Mouse (Mus musculus): ENCODE results near the gene Osbpl6.

The Osbpl6 gene

DNA sequence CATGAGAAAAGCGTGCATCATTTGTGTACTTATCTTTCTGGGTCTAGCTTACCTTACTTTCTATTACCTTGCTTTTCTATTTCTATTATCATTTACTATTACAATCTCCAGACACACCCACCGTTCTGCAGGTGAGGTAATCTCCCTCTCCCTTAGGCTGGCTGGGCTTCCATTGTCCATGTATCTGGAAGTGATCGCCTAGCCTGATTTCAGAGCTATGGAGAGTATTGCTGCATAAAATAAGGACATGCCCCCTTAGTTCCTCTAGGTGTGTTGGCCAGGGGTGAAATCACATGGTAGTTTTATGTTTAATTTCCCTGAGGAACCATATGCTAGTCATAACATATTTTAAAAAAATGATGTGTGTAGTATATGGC is 11.8 kb downstream of the Osbpl6 start:
- in situ Hi-C loops (cut with MboI) = no loop called here

DNA sequence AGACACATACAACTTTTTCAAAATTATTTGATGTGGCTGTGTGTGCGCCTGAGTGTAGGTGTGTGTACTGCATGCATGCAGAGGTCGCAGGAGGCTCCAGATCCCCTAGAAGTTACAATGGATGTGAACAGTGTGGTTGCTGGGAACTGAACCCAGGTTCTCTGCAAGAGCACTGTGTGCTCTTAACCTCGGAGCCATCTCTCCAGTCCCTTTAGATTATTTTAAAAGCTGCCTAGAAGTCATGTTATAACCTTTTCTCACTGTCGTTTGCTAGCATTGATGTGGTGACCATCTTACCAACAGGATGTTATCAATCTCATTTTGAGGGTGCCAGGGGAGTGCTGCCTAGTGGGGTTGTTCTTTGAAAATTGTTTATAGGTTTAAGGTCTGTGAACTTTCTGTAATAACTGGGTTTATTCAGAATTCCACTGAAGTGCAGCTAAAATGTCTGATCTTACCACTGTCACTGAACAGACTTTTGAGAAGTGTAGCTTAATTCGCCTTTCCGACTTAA is 15.2 kb downstream of the Osbpl6 start:
- in situ Hi-C loops (cut with MboI) = no loop called here

DNA sequence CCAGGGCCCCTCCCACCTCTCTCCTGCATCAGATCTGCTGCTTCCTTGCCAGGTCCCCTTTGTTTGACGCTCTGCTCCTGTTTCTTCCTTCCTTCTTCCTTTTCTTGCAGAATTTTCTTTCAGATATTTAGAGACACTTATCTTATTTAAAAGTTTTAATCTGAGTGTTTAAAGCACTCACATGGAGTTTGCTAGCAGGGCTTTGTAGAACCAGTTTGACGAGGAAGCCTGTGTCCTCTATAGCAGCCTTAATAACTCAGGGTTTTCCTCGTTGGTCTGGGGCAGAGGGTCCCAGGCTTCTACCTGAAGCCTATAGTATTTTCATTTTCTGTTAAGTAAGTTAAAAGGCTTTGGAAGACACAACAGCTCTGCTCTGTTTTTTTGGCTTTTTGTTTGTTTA is 20.5 kb downstream of the Osbpl6 start:
- in situ Hi-C loops (cut with MboI) = no loop called here

DNA sequence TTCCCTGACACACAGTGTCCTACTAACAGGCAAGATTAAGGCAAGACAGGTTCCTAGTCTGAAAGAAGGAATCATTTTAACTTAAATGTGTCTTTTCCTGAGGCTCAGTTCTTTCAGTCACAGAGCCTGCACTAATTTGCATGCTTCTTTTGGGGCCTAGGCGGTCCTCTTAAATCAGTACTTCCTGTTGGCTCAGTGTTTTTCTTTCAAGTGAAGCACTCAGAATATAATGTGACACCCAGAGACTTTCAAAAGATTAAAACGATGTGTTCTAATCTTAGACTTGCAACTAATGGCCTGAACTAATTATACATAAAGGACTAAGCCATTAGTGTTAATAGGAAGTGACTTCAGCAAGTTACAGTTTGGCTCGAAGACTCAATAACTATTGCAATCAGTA is 23.0 kb downstream of the Osbpl6 start:
- in situ Hi-C loops (cut with MboI) = no loop called here

DNA sequence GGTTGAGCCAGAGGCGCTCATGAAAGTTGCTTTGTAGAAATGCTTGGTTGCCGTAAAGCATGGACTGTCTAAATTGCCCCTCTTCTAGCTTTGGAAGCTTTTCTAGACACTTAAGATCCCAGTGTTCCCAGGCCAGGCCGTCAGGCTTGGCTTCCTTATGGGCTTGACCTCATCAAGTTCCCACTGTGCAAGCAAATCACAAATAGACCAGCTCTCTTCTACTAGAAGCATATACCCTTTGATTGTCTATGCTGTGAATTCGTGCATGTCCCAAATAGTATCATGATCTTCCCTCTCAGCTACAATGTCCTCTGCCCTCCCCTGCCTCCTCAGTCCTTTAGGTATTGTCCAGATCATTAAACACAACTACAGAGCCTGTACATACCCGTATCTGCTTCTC is 23.5 kb downstream of the Osbpl6 start:
- in situ Hi-C loops (cut with MboI) = no loop called here

DNA sequence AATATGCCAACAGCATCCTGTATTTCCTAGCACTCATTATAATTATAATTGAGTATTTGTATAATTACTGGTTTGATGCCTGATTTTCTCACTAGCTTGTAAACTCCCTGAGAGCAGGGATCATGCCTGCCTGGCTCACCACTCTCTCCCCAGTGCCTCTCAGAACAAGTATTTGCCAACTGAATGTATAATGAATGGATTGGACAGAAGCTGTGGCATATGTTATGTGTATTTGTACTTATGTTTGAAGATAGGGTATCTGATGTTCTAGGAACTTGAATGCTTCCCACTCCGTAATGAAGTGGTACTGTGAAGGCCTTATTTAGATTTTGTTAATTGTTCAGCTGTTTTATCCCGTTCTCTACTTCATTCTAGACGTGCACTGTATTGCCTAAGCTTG is 24.2 kb downstream of the Osbpl6 start:
- in situ Hi-C loops (cut with MboI) = no loop called here

DNA sequence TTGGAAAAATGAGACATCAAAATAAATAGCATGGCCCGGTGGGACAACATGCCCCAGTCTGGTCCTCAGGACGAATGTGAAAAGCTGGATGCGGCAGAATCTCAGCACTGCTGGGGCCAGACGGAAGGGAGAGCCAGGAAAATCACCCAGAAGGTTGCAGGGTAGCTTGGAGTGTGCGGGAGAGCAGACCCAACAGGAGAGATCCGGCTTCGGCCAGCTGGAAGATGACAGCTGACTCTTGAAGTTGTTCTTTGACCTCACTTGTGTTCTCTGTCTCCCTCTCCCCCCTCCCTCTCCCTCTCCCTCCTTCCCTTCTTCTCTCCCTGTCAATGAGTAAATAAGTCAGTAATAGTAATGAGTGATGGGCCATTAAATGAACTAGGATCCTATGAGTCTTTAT is 27.9 kb downstream of the Osbpl6 start:
- in situ Hi-C loops (cut with MboI) = no loop called here

DNA sequence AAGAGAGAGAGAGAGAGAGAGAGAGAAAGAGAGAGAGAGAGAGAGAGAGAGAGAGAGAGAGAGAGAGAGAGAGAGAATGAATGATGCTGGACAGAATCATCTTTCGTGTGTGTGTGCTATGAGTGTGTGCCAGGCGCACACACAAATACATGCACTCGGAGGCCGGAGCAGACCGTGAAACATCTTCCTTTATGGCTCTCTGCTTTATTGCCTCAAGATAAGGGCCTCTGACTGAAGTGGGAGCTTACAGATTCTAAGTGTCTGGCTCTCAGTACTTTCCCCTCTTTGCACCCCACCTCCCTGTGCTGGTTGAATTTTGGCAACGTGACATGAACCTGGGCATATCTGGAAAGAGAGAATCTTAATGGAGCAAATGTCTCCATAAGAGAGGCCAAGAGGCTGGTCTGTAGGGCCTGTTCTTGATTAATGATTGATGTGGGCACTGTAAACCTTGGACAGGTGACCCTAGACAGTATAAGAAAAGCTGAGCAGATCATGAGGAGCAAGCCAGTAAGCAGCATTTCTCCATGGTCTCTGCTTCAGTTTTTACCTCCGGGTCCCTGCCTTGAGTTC is 29.4 kb downstream of the Osbpl6 start:
- in situ Hi-C loops (cut with MboI) = no loop called here

DNA sequence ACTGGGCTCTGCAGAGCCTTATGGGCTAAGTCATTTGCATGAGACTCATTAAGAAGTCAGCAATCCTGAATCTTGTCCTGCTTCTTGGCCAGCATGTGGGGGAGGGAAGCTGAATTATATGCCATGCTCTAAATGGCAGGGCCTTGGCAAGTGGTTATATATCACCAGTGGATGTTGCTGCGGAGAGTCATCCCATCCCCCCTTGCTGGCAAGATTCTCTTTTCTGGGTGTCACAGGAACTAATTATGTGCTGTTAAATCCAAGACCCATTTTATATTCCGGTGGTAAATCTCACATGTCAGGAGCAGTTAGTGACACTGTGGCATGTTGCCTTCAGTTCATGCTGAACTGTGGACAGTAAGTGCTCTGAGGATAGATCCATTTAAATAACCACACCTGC is 31.1 kb downstream of the Osbpl6 start:
- in situ Hi-C loops (cut with MboI) = no loop called here

DNA sequence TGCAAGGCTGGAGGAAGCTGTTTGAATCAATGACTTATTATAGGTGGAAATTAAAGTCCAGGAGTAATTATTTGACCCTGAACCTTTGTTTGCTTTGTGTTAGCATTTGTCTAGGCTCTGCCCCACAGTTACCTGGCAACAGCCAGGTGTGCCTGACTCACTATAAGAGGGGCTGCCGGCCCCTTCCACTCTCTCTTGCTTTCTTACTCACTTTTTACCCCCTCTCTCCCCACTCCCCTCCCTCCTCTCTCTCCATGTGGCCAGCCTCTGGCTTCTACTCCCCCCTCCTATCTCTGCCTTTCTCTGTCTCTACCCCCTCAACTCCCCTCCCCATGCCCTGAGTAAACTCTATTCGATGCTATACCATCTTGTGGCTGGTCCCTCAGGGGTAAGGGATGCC is 33.2 kb downstream of the Osbpl6 start:
- in situ Hi-C loops (cut with MboI) = no loop called here

DNA sequence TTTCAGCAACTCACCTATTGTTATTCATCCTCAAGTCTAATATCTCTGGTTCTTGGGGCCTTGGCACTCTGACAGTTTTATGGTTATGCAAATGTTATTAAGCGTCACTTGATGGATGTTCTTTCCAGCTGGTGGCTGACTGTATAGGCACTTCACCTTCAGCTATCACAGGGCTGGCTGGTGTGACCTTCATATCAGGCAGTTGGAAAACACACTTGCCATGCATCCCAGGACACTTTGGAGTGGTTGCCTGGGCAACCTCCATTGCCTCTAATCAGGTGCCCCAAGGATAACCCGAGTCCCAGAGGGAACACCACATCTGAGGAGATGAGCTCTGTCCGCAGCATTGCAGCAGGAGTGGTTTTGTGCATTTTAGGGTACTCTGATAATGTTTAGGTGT is 35.8 kb downstream of the Osbpl6 start:
- in situ Hi-C loops (cut with MboI) = no loop called here

DNA sequence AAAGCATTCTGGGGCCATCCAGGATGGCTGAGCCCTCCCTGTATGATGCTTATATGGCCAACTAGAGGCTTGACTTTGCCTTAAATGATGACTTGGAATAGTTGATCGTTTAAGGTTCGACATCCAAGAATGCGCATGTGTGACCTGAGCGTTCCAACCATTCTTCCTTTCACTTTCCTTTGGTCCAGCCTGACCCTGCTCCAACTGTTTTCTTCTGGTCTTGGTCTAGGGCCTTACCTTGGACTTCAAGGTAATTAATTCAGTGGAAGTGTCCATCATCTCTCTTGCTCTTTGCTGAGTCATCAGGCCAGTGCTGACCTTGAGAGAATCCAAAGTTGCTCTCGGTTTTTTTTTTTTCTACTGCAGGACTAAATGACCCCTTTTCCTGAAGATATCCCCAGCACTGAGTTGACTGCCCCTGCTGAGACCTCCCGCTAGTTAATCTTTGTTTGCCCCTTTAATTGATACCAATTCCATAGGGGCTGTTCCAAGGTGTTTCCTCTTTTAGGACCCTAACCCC is 43.6 kb downstream of the Osbpl6 start:
- in situ Hi-C loops (cut with MboI) = no loop called here

DNA sequence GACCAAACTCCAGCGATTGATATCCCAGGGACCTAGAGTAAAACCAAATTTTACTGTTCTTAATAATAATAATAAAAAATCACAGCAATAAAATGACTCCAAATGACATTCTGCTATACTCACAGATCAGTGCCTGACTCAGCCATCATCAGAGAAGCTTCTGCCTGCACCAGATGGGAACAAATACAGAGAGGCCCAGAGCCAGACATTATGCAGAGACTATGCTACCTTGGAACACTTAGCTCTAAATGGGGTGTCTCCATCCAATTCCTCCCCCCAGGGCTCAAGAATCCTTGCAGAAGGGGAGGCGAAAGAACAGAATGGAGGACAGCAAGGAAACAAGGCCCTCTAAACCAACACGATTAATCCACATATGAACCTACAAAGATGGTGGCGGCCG is 60.4 kb downstream of the Osbpl6 start:
- in situ Hi-C loops (cut with MboI) = no loop called here

DNA sequence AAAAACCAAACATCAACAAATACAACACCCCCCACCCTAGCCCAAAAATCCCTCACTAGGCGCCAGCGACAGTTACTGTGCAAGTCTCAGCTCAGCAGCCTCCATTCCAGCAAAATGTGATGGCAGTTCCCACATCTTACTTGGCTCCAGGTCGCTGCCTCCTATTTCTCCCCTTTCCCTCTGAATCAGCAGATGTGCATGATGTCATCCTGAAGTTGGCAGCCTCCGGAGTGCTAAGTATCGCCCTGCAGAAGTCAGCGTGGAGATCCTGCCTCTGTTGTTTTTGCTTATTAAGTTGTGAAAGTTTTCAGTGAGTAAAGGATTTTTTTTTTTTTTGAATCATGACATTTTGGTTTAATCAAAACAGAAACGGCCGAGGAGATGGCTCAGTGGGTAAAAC is 61.9 kb downstream of the Osbpl6 start:
- in situ Hi-C loops (cut with MboI) = no loop called here

DNA sequence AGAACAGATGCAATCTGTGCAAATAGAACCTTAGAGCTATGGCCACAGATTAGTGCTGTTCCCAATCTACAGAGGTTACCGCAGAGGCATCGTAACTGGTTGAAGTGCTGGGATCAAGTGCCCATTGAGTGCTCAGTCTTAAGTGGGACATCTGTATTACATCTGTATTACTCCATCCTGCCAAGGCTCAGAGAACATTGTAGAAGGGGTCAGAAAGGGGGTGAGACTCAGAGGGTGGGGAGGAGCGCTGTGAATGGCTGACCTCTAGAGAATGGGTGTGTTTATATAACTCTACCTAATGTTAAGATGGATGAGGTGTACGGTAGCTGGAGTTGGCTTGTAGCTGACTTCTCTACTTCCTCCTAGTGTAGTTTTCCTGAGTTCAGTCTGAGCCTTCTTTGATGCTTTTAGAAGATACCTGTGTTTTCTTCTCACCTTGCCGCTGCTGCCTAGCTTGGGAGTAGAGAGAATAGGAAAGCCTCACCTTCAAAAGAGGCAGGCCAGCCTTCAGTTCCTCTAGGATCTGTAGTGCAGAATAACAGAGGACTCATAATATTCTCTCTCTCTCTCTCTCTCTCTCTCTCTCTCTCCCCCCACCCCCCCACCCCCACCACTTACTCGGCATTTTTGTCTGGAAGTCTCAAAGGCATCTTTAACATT is 62.9 kb downstream of the Osbpl6 start:
- in situ Hi-C loops (cut with MboI) = no loop called here

DNA sequence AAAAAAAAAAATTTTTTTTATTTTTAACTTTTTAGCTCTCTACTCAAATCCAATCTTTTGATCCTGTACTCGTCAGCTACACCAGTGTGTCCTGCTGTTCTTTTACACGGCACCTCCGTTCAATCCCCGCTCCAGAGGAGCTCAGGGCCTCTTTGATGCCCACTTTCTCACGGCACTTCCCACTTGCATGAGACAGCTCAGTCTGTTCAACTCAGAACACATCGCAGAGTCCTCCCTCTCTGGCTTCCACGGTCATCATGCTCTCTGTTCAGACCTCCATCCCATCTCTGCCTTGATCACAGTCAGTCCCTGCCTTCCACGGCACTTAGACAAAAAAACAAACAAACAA is 63.4 kb downstream of the Osbpl6 start:
- in situ Hi-C loops (cut with MboI) = no loop called here

DNA sequence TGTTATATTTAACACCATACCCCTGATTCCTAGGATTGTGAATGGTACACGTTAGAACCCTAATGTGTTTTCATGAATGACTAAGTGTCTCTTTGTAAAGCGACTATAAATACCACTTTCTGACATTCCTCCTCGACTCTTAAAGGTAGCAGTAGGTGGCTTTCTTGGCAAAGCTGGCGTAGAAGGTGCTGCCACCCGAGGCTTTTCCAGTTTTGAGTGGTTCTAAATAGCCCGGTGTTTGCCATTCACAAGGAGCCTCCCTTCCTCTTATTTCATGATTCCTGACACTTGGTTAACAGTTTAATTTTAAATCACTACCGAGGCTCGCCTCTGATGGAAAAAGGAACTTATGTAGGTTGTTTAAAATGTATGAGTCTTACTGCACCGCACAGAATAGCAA is 64.1 kb downstream of the Osbpl6 start:
- in situ Hi-C loops (cut with MboI) = no loop called here

DNA sequence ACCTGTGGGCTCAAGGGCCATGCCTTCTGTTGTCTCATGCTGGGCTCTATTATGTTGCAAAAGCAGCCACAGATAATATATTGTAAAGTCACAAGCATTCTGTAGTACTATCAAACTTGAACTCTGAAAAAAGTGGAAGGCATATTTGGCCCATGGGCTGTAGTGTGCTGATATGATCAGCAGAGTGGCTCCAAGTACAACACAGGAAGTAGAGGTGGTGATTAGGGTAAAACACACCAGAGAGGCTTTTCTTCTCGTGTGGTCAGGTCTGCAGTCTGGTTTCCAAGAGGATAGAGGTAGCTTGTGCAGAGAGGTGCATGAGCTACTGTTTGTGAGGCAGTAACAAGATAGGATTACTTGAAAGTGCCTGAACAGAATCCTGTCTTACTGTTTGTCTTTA is 69.5 kb downstream of the Osbpl6 start:
- in situ Hi-C loops (cut with MboI) = no loop called here

DNA sequence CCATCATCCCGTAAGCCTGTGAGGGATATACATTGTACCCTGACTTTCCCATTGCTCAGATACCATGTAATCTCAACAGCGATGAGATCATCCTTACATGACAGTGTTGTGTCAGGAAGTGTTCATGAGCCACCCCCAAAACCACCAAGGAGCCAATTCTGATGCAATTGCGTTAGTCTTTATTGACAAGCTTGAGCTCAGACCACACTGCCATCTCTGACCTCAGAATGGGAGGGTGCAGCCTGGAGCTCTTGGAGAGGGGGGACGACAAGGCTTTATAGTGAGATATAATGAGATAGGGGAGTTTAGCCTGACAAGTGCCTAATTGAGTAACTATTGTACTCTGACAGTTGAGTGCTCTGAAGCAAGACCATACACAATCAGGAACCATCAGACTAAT is 82.5 kb downstream of the Osbpl6 start:
- in situ Hi-C loops (cut with MboI) = no loop called here

DNA sequence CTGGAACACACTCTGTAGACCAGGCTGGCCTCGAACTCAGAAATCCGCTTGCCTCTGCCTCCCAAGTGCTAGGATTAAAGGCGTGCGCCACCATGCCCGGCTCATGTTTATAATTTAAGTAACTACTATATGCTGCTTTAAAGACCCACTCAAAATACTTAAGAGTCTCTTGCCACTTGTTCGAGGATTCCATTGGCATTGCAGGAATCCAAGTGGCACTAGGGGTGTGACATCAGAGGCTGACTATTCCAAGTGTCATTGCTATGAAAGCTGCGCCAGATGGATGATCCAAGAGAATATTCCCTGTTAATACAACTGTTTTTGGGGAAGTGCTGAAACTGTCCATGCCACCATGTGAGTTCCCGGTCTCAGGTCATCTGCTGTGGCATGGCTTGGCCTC is 83.9 kb downstream of the Osbpl6 start:
- in situ Hi-C loops (cut with MboI) = no loop called here

DNA sequence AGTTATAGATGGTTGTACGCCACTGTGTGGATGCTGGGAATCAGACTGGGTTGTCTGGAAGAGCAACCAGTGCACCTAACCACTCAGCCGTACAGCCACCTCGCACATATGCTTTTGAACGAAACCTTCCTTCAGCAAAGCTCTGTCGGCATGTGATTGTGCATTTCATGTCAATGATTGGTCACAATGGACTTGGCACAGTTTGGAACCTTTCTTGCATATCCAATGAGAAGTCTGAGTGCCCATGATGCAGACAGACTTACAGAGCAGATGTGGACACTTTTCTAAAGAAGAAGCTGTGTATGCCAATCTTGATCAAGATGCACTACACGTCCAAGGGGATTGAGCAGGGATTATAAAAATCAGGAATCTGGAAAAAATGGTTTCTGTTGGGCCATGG is 85.1 kb downstream of the Osbpl6 start:
- in situ Hi-C loops (cut with MboI) = no loop called here

DNA sequence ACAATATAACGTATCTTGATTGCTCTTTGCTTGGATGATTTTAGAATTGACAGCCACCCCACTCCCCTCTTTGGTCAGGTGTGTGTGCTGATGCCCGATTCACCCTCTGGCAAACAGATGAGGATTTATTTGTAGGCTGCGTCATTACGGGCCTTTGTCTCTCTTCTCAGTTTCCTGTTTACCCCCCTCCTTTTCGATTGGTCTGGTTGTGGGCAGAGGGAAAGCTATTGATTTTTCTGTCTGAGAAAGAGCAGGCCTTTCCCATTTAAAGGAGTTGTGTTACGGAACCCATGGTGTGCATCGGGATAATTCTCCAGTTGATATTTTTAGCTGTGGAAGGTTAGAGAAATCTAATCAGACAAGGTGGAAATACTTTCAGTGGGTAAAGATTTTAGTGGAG is 85.9 kb downstream of the Osbpl6 start:
- in situ Hi-C loops (cut with MboI) = no loop called here

DNA sequence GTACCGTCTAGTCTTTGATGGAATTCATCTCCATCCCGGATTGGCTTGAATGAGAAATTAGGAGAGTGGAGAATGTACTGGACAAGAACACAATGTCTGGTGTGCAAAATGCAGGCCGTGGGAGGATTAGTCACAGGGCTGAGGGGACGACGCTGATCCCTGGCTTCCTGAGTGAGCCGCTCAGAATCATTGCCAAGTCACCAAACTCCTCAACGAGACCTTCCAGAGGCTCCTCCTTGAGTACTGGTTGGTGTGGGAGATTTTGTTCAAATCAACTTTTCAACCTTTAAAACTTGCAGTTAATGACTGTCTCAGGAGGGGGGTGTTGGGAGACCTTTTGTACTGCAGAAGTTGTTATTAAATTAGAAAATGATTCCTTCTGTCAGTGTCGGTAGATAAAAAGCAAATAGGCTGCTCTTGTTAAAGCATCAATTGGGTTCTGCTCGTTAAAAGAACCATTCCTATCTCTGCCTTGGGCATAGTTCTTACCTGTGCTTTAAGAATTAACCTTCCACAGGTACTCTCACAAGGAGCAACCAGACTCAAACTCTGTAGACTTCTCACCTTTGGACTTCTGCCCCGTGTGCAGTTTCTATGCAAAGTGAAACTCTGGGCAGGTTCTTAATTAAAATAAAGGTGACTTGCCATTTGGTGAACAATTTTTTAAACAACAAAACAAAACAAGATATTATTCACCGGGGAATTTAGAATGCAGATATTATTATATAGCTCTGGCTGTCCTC is 89.9 kb downstream of the Osbpl6 start:
- in situ Hi-C loops (cut with MboI) = no loop called here
